Mouse (Mus musculus): Measurements from ENCODE around the gene Mlc1. TPM values are rescaled to one million over a fixed set of nuclear protein-coding genes. Genes with fewer than 3 reads are reported as not detected.
A peak's percentile ranks its signal among the peaks of the same experiment; 100 is the strongest.

Gene Mlc1
- polyA plus RNA-seq, 1 experiment from 2014 or later, result not detected

DNA sequence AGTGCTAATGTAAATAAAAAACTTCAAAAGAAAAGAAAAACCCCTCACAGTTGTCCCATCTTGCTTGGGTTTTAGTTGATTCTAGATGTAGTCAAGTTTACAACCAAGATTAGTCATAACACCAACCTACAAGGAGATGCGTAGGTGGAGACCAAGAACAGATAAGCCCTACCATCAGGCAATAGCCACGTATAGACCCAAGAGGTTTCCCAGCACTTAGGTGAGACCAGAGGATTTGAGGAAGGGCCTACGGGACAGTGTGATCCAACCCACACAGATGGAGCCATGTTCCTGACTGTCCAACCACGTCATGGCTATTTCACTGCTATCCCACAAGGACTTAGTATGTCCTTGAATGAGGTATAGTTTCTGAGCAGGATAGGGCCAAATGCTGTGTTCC, 6.5 kb downstream of the Mlc1 start:
- Histone ChIP-seq H3K27me3 (ENCODE audit: low read depth, poor library complexity, severe bottlenecking) (no peaks in the 10 kb centered on the region), H3K9me3 (replicated peaks) (no peaks in the 10 kb centered on the region), H3K27ac (no peak overlapping the region), H3K4me3 (no peak overlapping the region), H3K4me1 (no peaks in the 10 kb centered on the region), H3K36me3 (no peaks in the 10 kb centered on the region)
- 84% methylated on average over 4 of the region's 4 CpGs for WGBS
- no peak for DNase-seq (ENCODE audit: low spot score)

DNA sequence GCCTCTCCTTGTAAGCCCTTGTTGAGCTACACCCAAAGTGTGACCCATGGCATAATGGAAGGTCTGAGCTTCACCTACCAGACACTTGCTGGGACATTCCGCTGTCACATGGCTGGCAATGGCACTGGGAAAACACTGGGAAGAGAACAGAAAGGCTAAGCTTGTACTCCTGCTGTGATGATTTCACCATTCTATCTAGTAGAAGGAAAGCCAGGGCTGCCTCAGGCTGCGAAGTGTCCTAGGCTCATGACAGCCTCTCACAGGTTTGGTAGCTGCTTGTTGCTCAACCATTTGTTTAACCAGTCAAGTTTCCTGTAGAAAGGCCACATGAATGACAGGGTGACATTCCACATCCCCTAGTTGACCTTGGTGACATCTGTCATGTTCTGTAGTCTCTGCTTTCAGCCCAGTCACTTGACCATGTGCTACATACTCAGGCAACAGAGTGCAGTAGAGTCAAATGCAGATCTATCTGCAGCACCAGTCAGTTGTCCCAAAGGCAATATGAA, 14.7 kb downstream of the Mlc1 start:
- no peak overlapping the region for H3K27ac ChIP-seq
- H3K4me3 ChIP-seq, result no peak overlapping the region
- no peaks in the 10 kb centered on the region for H3K9me3 ChIP-seq (replicated peaks)
- 91% methylated on average over 2 of the region's 2 CpGs for WGBS
- H3K36me3 ChIP-seq, result no peaks in the 10 kb centered on the region
- H3K4me1 ChIP-seq, result no peaks in the 10 kb centered on the region
- DNase-seq (ENCODE audit: low spot score), result no peak
- H3K27me3 ChIP-seq (ENCODE audit: low read depth, poor library complexity, severe bottlenecking), result no peaks in the 10 kb centered on the region

DNA sequence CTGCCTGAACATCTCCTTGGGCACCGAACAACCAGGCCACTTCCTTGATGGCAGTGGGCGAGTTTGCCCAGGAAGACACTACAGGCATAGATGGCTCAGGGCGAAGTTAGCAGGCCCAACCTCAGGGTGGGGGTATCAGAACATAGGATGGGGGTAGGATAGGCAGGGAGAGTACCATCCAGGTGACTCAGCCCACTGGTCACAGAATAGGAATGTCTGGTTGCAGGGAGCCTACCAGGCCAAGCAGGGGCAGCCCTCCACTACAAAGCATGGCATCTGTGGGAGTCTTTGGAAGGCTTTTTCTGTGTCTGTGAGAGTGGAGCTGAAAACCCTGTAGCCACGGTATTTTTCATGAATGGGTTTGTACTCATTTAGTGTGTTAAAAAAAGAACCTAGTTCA, 21.3 kb downstream of the Mlc1 start:
- 79% methylated on average over 4 of the region's 4 CpGs for WGBS
- H3K36me3 ChIP-seq, result no peaks in the 10 kb centered on the region
- H3K4me3 ChIP-seq, result no peak overlapping the region
- H3K4me1 ChIP-seq, result peaks cover 19% of the 10 kb centered on the region
- H3K9me3 ChIP-seq (replicated peaks), result no peaks in the 10 kb centered on the region
- peaks cover 48% of the 10 kb centered on the region for H3K27me3 ChIP-seq (ENCODE audit: low read depth, poor library complexity, severe bottlenecking)
- DNase-seq (ENCODE audit: low spot score), result no peak
- H3K27ac ChIP-seq, result no peak overlapping the region

DNA sequence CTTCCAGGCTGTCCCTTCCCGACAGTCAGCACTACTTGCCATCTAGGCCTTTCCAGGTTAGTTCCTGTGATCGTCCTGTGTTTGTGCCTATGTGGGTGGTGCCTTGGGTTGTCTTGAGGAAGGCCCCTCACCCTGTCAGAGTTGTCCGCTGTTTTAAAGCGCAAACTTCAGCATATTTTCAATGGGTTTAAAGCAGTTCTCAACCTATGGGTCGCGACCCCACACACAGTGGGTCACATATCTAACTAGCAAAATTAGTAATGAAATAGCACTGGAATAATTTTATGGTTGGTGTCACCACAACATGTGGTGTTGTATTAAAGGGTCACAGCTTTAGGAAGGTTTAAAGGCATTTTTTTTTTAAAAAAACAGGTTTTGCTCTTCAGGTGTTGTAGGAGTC, 23.5 kb downstream of the Mlc1 start:
- no peak for DNase-seq (ENCODE audit: low spot score)

DNA sequence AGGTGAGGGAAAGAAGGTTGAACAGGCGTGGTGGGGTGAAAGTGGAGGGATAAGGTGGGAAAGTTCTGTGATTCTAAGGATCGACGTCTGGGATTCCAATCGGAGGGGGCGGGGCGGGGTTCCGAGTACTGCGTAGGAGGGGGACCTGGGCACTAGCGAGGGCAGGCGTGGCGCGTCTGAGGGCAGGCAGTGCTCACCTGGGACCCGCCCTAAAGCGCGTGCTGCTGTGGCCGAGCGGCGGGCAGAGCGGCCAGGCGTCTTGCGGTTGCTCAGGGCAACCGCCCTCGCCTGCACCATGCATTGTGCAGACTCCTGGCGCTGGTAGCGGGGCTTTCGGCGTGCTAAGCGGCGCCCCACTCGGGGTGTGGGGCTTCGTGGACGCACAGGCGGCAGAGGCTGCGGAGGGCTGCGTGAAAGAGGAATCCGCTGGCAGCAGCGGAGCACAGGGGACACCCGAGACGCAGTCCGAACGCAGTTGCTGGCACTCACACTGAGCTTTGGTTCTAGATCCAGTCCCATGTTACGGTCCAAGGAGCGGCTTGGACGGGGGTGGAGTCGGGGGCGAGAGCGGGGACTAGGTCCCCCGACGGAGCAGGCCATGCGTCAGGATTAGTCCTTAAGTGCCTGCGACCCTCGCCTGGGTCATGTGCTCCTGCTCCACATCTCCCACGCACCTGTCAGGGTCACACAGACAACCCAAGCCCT, 24.3 kb downstream of the Mlc1 start, which contains the start of gene Ttll8:
Gene Ttll8, minus strand, starts transcription at position 51 of the 705 bp plus-strand sequence.
- no peaks in the 10 kb centered on the region for H3K9me3 ChIP-seq (replicated peaks)
- H3K36me3 ChIP-seq, result no peaks in the 10 kb centered on the region
- H3K27me3 ChIP-seq (ENCODE audit: low read depth, poor library complexity, severe bottlenecking), result peaks cover 49% of the 10 kb centered on the region
- WGBS, result 4% methylated on average over 53 of the region's 53 CpGs
- peak; percentile 59 for DNase-seq (ENCODE audit: low spot score)
- H3K4me3 ChIP-seq, result peak within 1 kb of the TSS; percentile 53
- peaks cover 19% of the 10 kb centered on the region for H3K4me1 ChIP-seq
- 0 out of 2 replicates have a peak within 1 kb of the TSS, but pooled peaks have one; percentile 25 for H3K27ac ChIP-seq

More for the DNA sequence above, 23.5 kb downstream of the Mlc1 start:
- Histone ChIP-seq H3K9me3 (replicated peaks) (no peaks in the 10 kb centered on the region), H3K36me3 (no peaks in the 10 kb centered on the region), H3K27ac (no peak overlapping the region), H3K27me3 (ENCODE audit: low read depth, poor library complexity, severe bottlenecking) (peaks cover 49% of the 10 kb centered on the region), H3K4me1 (peaks cover 19% of the 10 kb centered on the region), H3K4me3 (no peak overlapping the region)
- 86% methylated on average over 6 of the region's 6 CpGs for WGBS

DNA sequence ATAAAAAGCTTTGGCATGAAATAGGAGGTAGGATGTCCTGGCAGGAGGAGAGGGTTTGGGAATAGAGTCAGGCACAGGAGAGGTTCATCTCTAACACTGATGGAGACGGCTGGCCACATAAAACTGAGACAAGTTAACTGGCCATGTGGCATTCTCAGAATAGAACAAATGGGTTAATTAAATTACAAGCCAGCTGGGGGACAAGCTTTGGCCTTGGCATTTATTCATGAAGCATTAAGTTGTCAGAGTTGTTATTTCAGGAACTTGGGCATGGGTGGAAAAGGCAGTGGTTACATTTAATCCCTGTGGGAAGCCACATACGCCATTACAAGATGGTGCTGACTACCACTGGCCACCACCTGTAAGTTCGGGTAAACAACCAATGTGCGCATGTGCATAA, 27.6 kb downstream of the Mlc1 start:
- H3K4me3 ChIP-seq, result no peak overlapping the region
- H3K4me1 ChIP-seq, result peaks cover 17% of the 10 kb centered on the region
- peaks cover 39% of the 10 kb centered on the region for H3K27me3 ChIP-seq (ENCODE audit: low read depth, poor library complexity, severe bottlenecking)
- no peaks in the 10 kb centered on the region for H3K9me3 ChIP-seq (replicated peaks)
- DNase-seq (ENCODE audit: low spot score), result no peak
- WGBS, result 86% methylated on average over 4 of the region's 4 CpGs
- no peaks in the 10 kb centered on the region for H3K36me3 ChIP-seq
- H3K27ac ChIP-seq, result no peak overlapping the region

DNA sequence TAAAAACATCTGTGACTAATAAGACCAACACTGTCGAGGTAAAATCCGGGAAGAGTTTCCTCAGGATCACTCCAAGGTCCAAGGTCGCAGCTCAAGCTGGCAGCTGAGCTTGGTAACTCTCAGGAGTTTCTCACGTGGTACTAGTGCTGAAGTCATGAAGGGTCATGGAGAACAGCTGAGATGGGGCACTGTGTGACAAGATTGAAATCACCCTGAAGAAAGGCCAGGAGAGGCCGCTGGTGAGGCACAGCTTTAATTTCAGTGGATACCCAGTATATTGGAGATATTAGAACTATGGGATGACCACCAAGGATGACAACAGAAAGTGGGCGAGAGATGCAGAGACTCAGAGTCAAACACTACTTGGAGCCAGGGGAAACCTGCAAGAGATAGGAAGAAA, 32.0 kb downstream of the Mlc1 start:
- DNase-seq (ENCODE audit: low spot score), result no peak
- H3K4me1 ChIP-seq, result peaks cover 4% of the 10 kb centered on the region; the same call in 1 of the 2 replicates
- no peak overlapping the region for H3K4me3 ChIP-seq
- H3K9me3 ChIP-seq (replicated peaks), result no peaks in the 10 kb centered on the region
- H3K27me3 ChIP-seq (ENCODE audit: low read depth, poor library complexity, severe bottlenecking), result no peaks in the 10 kb centered on the region
- WGBS, result 38% methylated on average over 6 of the region's 6 CpGs
- H3K27ac ChIP-seq, result no peak overlapping the region
- no peaks in the 10 kb centered on the region for H3K36me3 ChIP-seq

DNA sequence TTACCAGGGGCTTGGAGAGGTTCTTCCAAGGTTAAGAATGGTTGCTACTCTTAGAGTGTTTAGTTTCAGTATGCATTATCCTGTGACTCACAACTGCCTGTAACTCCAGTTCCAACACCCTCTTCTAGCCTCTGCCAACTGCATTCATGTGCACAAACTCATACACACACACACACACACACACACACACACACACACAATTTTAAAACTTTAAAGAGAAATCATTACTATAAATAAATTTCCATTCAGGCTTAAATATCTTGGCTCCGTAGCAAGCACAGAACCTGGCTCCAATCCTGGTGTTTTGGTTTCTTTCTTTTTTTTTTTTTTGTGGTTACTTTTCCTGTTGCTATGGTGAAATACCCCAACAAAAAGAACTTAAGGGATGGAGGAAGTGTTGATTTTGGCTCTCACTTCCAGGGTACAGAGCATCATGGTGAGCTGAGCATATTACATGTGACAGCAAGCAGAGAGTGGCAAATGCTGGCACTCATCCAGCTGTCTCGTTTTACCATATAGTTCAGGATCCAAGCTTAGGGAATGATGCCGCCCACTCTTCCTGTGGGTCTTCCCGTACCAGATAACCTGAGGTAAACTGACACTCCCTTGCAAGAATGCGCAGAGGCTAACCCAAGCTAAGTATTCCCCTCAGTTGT, 34.8 kb downstream of the Mlc1 start:
- WGBS, result 91% methylated on average over 5 of the region's 5 CpGs
- Histone ChIP-seq H3K4me3 (no peak overlapping the region), H3K36me3 (no peaks in the 10 kb centered on the region), H3K27me3 (ENCODE audit: low read depth, poor library complexity, severe bottlenecking) (no peaks in the 10 kb centered on the region), H3K27ac (no peak overlapping the region), H3K9me3 (replicated peaks) (no peaks in the 10 kb centered on the region), H3K4me1 (peaks cover 4% of the 10 kb centered on the region; the same call in 1 of the 2 replicates)
- no peak for DNase-seq (ENCODE audit: low spot score)

DNA sequence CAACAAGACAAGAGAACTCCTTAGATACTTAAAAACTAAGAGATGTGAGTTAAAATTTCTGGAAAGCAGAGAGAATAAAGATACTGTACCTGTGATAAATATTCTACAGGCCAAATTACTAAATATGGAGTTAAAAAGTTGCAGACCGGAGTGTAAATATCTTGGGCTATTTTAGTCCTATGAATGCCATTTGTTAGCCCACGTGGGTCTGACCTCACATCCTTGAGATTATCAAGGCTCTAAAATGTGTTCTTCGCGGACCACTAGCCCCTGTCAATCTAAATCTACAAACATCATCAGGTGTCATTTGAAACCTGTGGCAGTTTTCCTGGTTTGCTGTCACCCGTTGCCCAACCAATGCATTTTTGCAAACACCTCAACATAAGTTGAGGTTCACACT, 36.0 kb downstream of the Mlc1 start:
- 84% methylated on average over 5 of the region's 5 CpGs for WGBS
- Histone ChIP-seq H3K27me3 (ENCODE audit: low read depth, poor library complexity, severe bottlenecking) (no peaks in the 10 kb centered on the region), H3K4me1 (peaks cover 4% of the 10 kb centered on the region; the same call in 1 of the 2 replicates), H3K4me3 (no peak overlapping the region), H3K9me3 (replicated peaks) (no peaks in the 10 kb centered on the region), H3K27ac (no peak overlapping the region), H3K36me3 (no peaks in the 10 kb centered on the region)
- no peak for DNase-seq (ENCODE audit: low spot score)

DNA sequence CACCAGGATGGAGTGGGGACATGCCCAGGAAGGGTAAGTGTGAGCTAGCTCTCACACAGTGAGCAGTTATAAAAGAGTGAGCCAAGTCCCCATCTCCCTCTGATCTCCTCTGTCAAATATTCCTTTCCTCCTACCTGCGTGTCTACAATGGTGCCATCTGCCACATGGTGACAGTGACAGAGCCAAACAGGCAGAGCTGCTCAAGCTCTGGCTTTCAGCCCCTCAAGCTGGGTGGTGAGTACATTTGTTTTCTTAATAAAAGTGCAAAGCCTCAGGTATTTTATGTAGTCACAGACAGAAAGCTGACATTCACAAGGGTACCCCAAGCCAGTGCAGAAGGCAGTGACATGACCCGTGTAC, 41.5 kb downstream of the Mlc1 start:
- H3K36me3 ChIP-seq, result no peaks in the 10 kb centered on the region

DNA sequence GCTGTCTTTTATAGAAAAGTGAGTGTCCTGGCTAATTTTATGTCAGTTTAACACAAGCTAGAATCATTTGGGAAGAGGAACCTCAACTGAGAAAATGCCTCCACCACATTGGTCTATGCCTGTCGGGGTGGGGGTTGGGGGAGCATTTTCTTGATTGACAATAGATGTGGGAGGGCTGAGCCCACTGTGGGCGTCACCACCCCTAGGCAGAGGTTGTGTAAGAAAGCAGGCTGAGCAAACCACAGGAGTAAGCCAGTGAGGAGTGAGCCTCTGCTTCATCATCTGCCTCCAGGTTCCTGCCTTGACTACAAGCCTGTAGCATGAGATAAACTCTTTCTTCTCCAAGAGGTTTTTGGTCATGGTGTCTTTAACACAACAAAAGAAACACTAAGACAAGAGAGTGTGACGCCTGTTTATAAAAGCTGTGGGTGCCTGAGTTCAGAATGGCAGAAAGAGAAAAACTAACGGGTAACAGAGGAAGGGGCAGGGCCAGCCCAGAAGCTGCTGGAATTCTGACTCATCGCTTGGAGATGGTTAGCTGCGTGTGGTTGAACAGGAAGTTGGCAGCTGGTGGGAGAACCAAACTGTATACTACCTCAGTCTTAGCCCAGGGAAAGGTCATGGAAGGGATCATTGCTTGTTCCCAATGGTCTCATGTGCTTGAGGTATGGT, 42.1 kb downstream of the Mlc1 start:
- no peaks in the 10 kb centered on the region for H3K9me3 ChIP-seq (replicated peaks)
- H3K36me3 ChIP-seq, result no peaks in the 10 kb centered on the region
- H3K27ac ChIP-seq, result no peak overlapping the region
- 83% methylated on average over 6 of the region's 6 CpGs for WGBS
- no peaks in the 10 kb centered on the region for H3K4me1 ChIP-seq
- no peaks in the 10 kb centered on the region for H3K27me3 ChIP-seq (ENCODE audit: low read depth, poor library complexity, severe bottlenecking)
- H3K4me3 ChIP-seq, result no peak overlapping the region
- no peak for DNase-seq (ENCODE audit: low spot score)

More for the DNA sequence above, 41.5 kb downstream of the Mlc1 start:
- Histone ChIP-seq H3K4me1 (no peaks in the 10 kb centered on the region), H3K9me3 (replicated peaks) (no peaks in the 10 kb centered on the region), H3K27me3 (ENCODE audit: low read depth, poor library complexity, severe bottlenecking) (no peaks in the 10 kb centered on the region), H3K27ac (no peak overlapping the region), H3K4me3 (no peak overlapping the region)
- no peak for DNase-seq (ENCODE audit: low spot score)
- WGBS, result 75% methylated on average over 2 of the region's 2 CpGs

DNA sequence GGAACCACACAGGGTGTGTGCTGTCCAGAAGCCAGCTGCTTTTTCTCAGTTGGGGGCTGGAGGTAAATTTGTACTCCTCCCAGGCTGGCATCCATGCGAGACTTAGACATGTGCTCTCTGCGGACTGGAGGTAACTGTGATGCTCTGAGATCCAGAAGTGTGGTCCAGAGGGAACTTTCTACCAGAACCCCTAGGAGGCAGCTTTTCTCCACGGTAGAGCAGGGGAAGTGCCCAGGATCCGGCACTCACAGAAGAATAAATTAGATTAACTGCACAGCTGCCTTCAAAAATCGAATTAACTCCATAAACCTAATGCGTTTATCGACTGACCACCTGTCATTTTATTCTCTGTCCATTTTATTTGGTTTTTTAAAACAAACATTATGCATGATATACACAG, 44.7 kb downstream of the Mlc1 start:
- Histone ChIP-seq H3K36me3 (no peaks in the 10 kb centered on the region), H3K4me3 (no peak overlapping the region), H3K4me1 (no peaks in the 10 kb centered on the region), H3K27me3 (ENCODE audit: low read depth, poor library complexity, severe bottlenecking) (no peaks in the 10 kb centered on the region), H3K27ac (0 out of 2 replicates have a peak overlapping the region, but pooled peaks have one; percentile 9), H3K9me3 (replicated peaks) (no peaks in the 10 kb centered on the region)
- WGBS, result 78% methylated on average over 7 of the region's 7 CpGs
- DNase-seq (ENCODE audit: low spot score), result no peak

DNA sequence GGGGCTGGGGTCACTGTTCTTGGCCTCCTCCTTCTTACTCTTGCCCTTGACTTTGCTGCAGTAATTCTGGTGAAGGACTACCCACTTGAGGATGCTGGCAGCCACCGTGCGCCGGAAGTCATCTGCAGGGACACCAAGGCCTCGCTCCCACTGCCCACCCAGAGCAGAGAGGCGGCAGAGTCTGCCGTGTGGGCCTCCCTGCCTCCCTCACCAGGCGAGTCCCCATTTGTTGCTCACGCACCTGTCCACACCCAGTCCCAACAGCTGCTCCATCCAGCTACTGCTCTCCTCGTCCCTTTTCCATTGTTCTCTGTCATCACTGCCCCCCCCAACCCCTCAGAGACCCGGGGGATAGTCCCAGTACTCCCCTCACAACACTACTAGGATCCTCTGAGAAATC, 46.1 kb downstream of the Mlc1 start:
- Histone ChIP-seq H3K27me3 (ENCODE audit: low read depth, poor library complexity, severe bottlenecking) (no peaks in the 10 kb centered on the region), H3K4me1 (no peaks in the 10 kb centered on the region), H3K36me3 (no peaks in the 10 kb centered on the region), H3K4me3 (no peak overlapping the region), H3K9me3 (replicated peaks) (no peaks in the 10 kb centered on the region), H3K27ac (no peak overlapping the region)
- WGBS, result 87% methylated on average over 10 of the region's 10 CpGs
- no peak for DNase-seq (ENCODE audit: low spot score)

All from limb, embryonic 10.5 days (tissue).